Mouse (Mus musculus): ENCODE measurements around the gene Arhgef18.

Gene Arhgef18

DNA sequence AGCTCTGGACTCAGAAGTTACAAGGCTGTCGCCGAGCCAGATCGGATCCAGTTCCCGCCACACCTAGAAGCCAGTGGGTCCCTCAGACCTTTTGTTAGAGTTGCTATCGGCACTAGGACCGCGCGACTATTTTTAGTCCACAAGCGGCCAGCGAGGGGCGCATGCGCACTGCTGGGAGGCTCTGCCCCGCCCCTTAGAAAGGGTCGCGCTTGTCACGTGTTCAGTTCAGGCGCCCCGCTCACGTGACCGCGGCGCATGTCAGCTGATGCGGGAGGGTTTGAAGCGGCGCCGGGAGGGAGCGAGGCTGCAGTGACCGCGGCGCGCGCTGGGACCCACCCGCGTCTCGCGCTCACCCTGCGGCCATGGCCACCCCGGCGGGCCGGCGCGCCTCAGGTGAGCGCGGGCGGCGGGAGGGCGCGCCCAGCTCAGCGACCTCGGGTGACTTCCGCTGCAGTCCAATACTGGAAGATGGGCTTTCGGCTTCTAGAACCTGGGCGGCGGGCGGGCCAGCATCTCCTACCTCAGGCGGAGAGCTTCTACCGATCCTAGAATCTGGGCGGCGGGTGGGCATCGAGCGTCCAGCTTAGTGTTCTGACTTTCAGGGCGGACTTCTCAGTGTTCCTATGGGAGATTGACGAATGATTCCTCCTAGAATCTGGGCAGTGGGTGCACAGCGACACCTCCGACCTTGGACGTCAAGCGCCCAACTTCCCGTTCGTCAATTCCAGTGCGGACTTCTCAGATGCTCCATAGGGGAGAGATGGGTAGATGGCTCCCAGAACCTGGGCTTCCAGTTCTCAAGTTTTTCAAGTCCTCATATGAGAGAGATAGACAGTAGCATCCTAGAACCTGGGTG is 107.7 kb downstream of the Arhgef18 start, which contains the start of gene Mcoln1:
Gene Mcoln1, plus strand, starts transcription at position 223 of the 856 bp plus-strand sequence.
- peak; percentile 99 for DNase-seq (ENCODE audit: low spot score)

DNA sequence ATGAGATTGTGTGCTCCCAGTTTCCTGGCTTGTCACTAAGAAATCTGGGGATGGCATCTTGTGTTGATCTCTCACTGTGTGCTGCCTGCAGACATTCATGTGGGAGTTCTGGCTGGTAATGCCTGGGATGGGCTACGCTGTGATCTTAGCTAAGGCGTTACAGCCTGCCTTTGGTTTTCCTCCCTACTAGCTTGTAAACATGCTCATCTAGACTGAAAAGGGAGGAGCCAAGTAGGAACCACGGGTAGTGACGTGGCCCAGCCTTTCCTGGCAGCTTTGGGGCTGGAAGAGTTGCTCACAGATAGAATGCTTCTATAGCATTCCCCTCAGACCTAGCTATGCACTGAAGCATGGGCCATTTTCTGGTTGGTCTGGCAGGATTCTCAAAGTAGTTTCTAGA is 109.4 kb downstream of the Arhgef18 start:
- no peak for DNase-seq (ENCODE audit: low spot score)

Data from adipocyte (in vitro differentiated cells).